Mouse (Mus musculus): ENCODE results near the gene Eif1ad. TPM values are rescaled to one million over a fixed set of nuclear protein-coding genes. Genes with fewer than 3 reads are reported as not detected.

Eif1ad gene
- polyA plus RNA-seq, 1 experiment from 2014 or later, result 25.0 TPM

- Histone ChIP-seq H3K4me1 (ENCODE audit: insufficient read depth) (peaks cover 11% of the 10 kb centered on the region), H3K36me3 (replicated peaks; ENCODE audit: insufficient read depth, low read length) (peaks cover 31% of the 10 kb centered on the region), H3K27me3 (ENCODE audit: insufficient read depth, low read length) (no peaks in the 10 kb centered on the region), H3K4me2 (ENCODE audit: low read depth, low read length) (no peak overlapping the region), H3K9ac (replicated peaks) (no peak overlapping the region), H3K9me3 (ENCODE audit: low read length) (no peaks in the 10 kb centered on the region), H3K27ac (ENCODE audit: low read depth) (no peak overlapping the region), H3K4me3 (ENCODE audit: low read depth, low read length) (no peak overlapping the region)
- TF ChIP-seq CTCF (IDR thresholded peaks at IDR 0.05; ENCODE audit: low read depth) (no peak), EP300 (IDR thresholded peaks at IDR 0.05; ENCODE audit: low read depth) (no peak)
- DNase-seq (no peak), ATAC-seq (no peak)
- 78% methylated on average over 6 of the region's 6 CpGs for WGBS (ENCODE audit: insufficient replicate concordance)
Measured at GRCm38 (mm10) chr19:5420579-5420978, 54.0 kb downstream of the Eif1ad start.

Other genes with a start within 250 kb of the Eif1ad start
- gene Klc2, start 248.2 kb upstream of the Eif1ad start, polyA plus RNA-seq (2015; fragmentation: Nextera tagmentation; extraction: Ambion mirVana), result 1.3 and 1.5 TPM in 2 replicates
- gene Pacs1, start 93.6 kb upstream of the Eif1ad start, polyA plus RNA-seq (2015; fragmentation: Nextera tagmentation; extraction: Ambion mirVana), result 2.6 and 3.3 TPM in 2 replicates
- 80.7 and 93.7 TPM in 2 replicates for gene Sf3b2, start 71.3 kb upstream of the Eif1ad start, polyA plus RNA-seq (2015; fragmentation: Nextera tagmentation; extraction: Ambion mirVana)
- gene Gal3st3, start 68.4 kb upstream of the Eif1ad start, polyA plus RNA-seq (2015; fragmentation: Nextera tagmentation; extraction: Ambion mirVana), result not detected in 2 replicates
- not detected in 2 replicates for gene Catsper1, start 31.0 kb upstream of the Eif1ad start, polyA plus RNA-seq (2015; fragmentation: Nextera tagmentation; extraction: Ambion mirVana)
- not detected in 2 replicates for gene Cst6, start 17.2 kb upstream of the Eif1ad start, polyA plus RNA-seq (2015; fragmentation: Nextera tagmentation; extraction: Ambion mirVana)
- 158 and 164 TPM in 2 replicates for gene Banf1, start 427 bp downstream of the Eif1ad start, polyA plus RNA-seq (2015; fragmentation: Nextera tagmentation; extraction: Ambion mirVana)
- gene Sart1, start 22.0 kb downstream of the Eif1ad start, polyA plus RNA-seq (2015; fragmentation: Nextera tagmentation; extraction: Ambion mirVana), result 20.8 and 24.0 TPM in 2 replicates
- 0.14 TPM in 1 of 2 replicates, not detected in the other for gene Tsga10ip, start 35.8 kb downstream of the Eif1ad start, polyA plus RNA-seq (2015; fragmentation: Nextera tagmentation; extraction: Ambion mirVana)
- gene Drap1, start 58.2 kb downstream of the Eif1ad start, polyA plus RNA-seq (2015; fragmentation: Nextera tagmentation; extraction: Ambion mirVana), result 71.5 and 74.2 TPM in 2 replicates
- gene AI837181, start 58.4 kb downstream of the Eif1ad start, polyA plus RNA-seq (2015; fragmentation: Nextera tagmentation; extraction: Ambion mirVana), result 15.8 and 16.1 TPM in 2 replicates
- gene Fosl1, start 80.8 kb downstream of the Eif1ad start, polyA plus RNA-seq (2015; fragmentation: Nextera tagmentation; extraction: Ambion mirVana), result not detected in 2 replicates
- 1.6 and 2.1 TPM in 2 replicates for gene Ccdc85b, start 91.2 kb downstream of the Eif1ad start, polyA plus RNA-seq (2015; fragmentation: Nextera tagmentation; extraction: Ambion mirVana)
- 35.6 and 35.7 TPM in 2 replicates for gene Fibp, start 93.9 kb downstream of the Eif1ad start, polyA plus RNA-seq (2015; fragmentation: Nextera tagmentation; extraction: Ambion mirVana)
- 1.4 and 1.9 TPM in 2 replicates for gene Ctsw, start 101.8 kb downstream of the Eif1ad start, polyA plus RNA-seq (2015; fragmentation: Nextera tagmentation; extraction: Ambion mirVana)
- 8.1 and 9.2 TPM in 2 replicates for gene Efemp2, start 107.2 kb downstream of the Eif1ad start, polyA plus RNA-seq (2015; fragmentation: Nextera tagmentation; extraction: Ambion mirVana)
- gene Mus81, start 121.7 kb downstream of the Eif1ad start, polyA plus RNA-seq (2015; fragmentation: Nextera tagmentation; extraction: Ambion mirVana), result 8.6 and 11.9 TPM in 2 replicates
- 841 and 843 TPM in 2 replicates for gene Cfl1, start 123.7 kb downstream of the Eif1ad start, polyA plus RNA-seq (2015; fragmentation: Nextera tagmentation; extraction: Ambion mirVana)
- not detected in 2 replicates for gene 1700020D05Rik, start 137.0 kb downstream of the Eif1ad start, polyA plus RNA-seq (2015; fragmentation: Nextera tagmentation; extraction: Ambion mirVana)
- 2.6 and 3.0 TPM in 2 replicates for gene Snx32, start 143.8 kb downstream of the Eif1ad start, polyA plus RNA-seq (2015; fragmentation: Nextera tagmentation; extraction: Ambion mirVana)
- gene Ovol1, start 193.9 kb downstream of the Eif1ad start, polyA plus RNA-seq (2015; fragmentation: Nextera tagmentation; extraction: Ambion mirVana), result 0.06 TPM in 1 of 2 replicates, not detected in the other
- 3.1 and 3.4 TPM in 2 replicates for gene Ap5b1, start 201.3 kb downstream of the Eif1ad start, polyA plus RNA-seq (2015; fragmentation: Nextera tagmentation; extraction: Ambion mirVana)
- 78.4 and 79.1 TPM in 2 replicates for gene Rnaseh2c, start 235.1 kb downstream of the Eif1ad start, polyA plus RNA-seq (2015; fragmentation: Nextera tagmentation; extraction: Ambion mirVana)
- 15.1 and 15.8 TPM in 2 replicates for gene Kat5, start 243.5 kb downstream of the Eif1ad start, polyA plus RNA-seq (2015; fragmentation: Nextera tagmentation; extraction: Ambion mirVana)

All from liver, postnatal 0 days (tissue).